Mouse (Mus musculus) layer of hippocampus, adult 18-20 months (tissue): ENCODE measurements around the gene Taar2. TPM values are rescaled to one million over a fixed set of nuclear protein-coding genes. Genes with fewer than 3 reads are reported as not detected.
A peak's percentile ranks its signal among the peaks of the same experiment; 100 is the strongest.

ENCODE experiments used
- DNase-seq, 2 experiments: peaks; one replicate each; pipeline ENCODE4 v3.0.0; 2022; ENCODE audit warnings: low spot score in 2 of 2
- total RNA-seq, 2 experiments: library from RNA; stranded (reverse); gene quantifications; 2 replicates each; pipeline ENCODE4 v1.2.3; 2021

Gene Taar2
- total RNA-seq, 2 experiments from 2014 or later: not detected

DNA sequence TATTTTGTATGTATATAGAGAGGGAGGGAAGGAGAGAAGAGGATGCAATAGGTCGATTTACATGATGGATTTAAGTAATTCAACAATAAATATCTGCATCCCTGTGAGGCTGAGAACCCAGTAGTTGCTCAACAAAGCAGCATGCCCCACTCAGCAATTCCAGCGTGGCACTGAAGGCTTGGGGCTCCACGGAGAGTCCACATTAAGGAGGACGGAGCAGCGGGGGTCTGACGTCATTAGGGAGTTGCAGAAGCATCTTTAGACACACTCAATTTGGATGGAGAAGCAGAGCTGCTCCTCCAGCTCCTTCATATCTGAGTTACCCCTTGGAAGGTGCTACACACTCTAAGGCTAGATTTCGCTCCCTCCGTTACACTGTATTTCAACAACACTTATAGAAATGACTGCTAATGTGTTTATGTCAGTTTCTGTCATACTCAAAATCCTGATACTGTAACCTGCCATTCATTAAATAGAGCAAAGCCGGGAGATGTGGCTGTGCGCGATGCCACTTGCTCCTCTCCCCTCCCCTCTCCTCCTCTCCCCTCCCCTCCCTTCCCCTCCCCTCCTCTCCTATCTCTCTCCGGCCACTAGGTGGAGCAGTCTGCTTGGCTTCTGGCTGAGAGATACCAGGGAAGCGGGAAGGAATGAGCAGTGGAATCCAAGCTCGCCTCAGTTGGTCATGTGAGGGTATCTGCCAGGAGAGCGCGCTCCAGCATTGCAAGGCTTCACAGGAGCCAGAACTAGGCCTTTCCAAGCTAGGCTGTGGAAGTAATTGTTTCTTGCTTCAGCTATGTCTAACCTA, 40.7 kb downstream of the Taar2 start:
- peak; percentile 54 to 81 for DNase-seq

- DNase-seq: no peak
Observed at GRCm38 (mm10) chr10:23985546-23985945, 47.2 kb downstream of the Taar2 start, which contains the start of gene Taar6. TSS of gene Taar6 (minus strand) at chr10:23985646.

DNA sequence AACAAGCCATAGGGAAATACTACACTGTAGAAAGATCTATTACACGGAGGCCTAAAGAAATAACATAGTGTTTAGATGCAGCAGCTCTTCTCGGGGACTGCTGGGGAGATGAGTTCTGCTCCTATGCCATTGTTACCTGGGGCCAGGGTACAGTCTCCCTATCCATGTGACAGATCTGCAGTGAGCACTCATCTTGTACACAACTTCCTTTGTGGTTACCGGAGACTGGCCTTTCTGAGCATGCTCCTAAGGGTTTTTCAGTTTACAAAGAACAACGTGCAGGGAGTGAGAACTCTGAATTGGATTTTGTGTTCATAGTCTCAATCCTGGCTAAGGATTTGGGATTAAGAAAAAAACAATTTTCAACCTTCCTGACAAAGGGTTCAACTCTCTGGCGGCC, 48.0 kb downstream of the Taar2 start:
- no peak for DNase-seq

Other genes starting within 250 kb of the Taar2 start
- gene Rps12, start 151.3 kb upstream of the Taar2 start, total RNA-seq: 100 to 1,000 TPM; 261 to 307 TPM
- 10 to 100 TPM; 26.7 to 28.6 TPM for gene Slc18b1, start 141.6 kb upstream of the Taar2 start, total RNA-seq
- under 1 TPM in 1 of 2 experiments, not detected in 1; 0.23 TPM for gene Vnn3, start 87.1 kb upstream of the Taar2 start, total RNA-seq
- gene Vnn1, start 43.9 kb upstream of the Taar2 start, total RNA-seq: under 1 TPM in 1 of 2 experiments, not detected in 1; 0.37 TPM
- gene Taar1, start 18.2 kb upstream of the Taar2 start, total RNA-seq: not detected
- gene Taar3, start 11.0 kb downstream of the Taar2 start, total RNA-seq: not detected
- gene Taar4, start 21.9 kb downstream of the Taar2 start, total RNA-seq: not detected
- gene Taar5, start 32.1 kb downstream of the Taar2 start, total RNA-seq: not detected
- not detected for gene Taar6, start 47.1 kb downstream of the Taar2 start, total RNA-seq
- not detected for gene Taar7a, start 54.9 kb downstream of the Taar2 start, total RNA-seq
- not detected for gene Taar7b, start 61.4 kb downstream of the Taar2 start, total RNA-seq
- not detected for gene Taar7d, start 88.7 kb downstream of the Taar2 start, total RNA-seq
- gene Taar7e, start 99.0 kb downstream of the Taar2 start, total RNA-seq: not detected
- not detected for gene Taar7f, start 110.9 kb downstream of the Taar2 start, total RNA-seq
- not detected for gene Taar8a, start 137.9 kb downstream of the Taar2 start, total RNA-seq
- not detected for gene Taar8b, start 153.7 kb downstream of the Taar2 start, total RNA-seq
- gene Taar8c, start 163.3 kb downstream of the Taar2 start, total RNA-seq: not detected
- not detected for gene Taar9, start 171.0 kb downstream of the Taar2 start, total RNA-seq
- 100 to 1,000 TPM; 134 to 140 TPM for gene Stx7, start 210.7 kb downstream of the Taar2 start, total RNA-seq